Mouse (Mus musculus): Measurements from ENCODE around the gene Rap1gap. TPM values are rescaled to one million over a fixed set of nuclear protein-coding genes. Genes with fewer than 3 reads are reported as not detected.

The Rap1gap gene
- total RNA-seq, 2 experiments from 2014 or later: not detected

- ATAC-seq (replicated peaks; ENCODE audit: low FRiP score, poor library complexity, severe bottlenecking): 0 out of 2 replicates have a peak, but pooled peaks have one; percentile 36
These were observed 49.6 kb downstream of the Rap1gap start for GRCm38 (mm10) chr4:137714020-137714624.

DNA sequence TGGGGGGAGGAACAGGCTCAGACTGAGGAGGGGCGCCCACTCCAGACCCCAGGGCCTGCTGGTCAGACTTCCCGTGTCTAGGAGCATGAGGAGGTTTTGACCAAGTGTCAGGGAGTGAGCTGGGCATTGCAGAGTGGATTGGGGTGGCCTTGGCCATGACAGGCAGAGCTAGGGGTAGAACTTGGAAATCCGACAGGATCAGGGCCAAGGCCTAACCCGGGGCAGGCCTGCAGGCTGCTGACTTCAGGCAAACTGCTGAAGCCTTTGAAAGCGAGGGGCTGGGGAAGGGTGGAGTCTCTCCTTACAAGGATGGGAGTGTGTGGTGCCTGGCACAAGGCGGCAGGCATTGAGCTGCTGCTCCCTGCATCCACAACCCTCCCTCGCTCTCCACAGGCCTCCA lies 52.5 kb downstream of the Rap1gap start:
- no peak for ATAC-seq (replicated peaks; ENCODE audit: low FRiP score, poor library complexity, severe bottlenecking)

DNA sequence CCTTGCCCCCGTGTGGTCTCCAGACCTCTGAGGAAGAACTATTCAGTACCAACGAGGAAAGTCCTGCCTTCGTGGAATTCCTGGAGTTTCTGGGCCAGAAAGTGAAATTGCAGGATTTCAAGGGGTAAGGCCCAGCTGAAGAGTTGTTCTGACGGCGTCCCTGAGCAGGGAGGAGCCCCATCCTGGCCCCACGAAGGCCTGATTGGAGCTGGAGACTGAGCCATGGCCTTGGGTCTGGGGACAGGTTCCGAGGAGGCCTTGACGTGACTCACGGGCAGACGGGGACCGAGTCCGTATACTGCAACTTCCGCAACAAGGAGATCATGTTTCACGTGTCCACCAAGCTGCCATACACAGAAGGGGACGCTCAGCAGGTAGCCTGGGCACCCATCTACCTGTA lies 53.1 kb downstream of the Rap1gap start:
- no peak for ATAC-seq (replicated peaks; ENCODE audit: low FRiP score, poor library complexity, severe bottlenecking)

DNA sequence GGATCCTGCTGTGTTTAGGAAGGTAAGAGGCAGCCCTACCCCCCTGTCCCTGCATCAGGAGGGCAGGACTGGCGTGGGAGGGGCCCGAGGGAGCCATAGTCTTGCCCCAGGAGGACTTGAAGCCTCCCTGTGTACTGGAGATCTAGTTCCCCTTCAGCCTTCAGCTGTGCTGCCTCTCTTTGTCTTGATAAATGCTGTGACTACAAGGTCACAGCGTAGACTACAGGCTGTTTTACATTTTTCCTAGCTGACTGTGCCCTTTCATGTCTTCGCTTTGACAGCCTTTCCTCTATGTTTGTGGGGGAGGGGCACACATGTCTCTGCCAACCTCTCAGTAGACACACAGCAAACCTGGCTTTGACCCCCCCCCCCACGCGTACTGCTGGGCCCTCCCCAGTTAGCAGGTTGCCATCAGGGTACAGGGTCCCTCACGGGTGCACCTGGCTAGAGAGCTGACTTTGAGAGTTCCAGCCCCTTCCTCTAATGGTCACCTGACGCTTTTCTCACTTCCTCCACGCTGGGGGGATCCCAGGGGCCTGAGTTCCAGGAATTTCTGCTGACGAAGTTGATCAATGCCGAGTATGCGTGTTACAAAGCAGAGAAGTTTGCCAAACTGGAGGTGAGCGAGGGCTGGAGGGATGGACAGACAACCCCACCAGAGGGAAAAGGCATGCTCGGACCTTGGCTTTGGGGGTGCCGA lies 55.0 kb downstream of the Rap1gap start:
- no peak for ATAC-seq (replicated peaks; ENCODE audit: low FRiP score, poor library complexity, severe bottlenecking)

GRCm38 (mm10) chr4:137721563-137721962 lies 57.0 kb downstream of the Rap1gap start:
- ATAC-seq (replicated peaks; ENCODE audit: low FRiP score, poor library complexity, severe bottlenecking): no peak

DNA sequence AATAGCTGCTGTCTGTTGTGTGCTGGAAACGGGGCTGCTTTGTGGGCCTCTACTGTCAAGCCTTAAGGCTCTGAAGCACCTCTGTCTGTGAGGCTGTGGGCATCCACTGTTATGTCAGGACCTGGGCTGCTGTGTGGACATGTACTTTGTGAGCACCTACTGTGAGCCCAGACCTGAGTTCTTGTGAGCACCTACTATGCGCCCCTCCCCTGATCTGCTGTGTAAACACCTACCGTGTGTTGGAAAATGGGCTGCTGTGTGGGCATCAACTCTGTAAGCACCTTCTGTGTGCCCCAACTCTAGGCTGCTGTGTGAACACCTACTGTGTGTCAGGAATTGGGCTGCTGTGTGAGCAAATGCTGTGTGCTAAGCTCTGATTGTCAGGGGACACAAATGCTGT lies 57.7 kb downstream of the Rap1gap start:
- ATAC-seq (replicated peaks; ENCODE audit: low FRiP score, poor library complexity, severe bottlenecking): no peak

DNA sequence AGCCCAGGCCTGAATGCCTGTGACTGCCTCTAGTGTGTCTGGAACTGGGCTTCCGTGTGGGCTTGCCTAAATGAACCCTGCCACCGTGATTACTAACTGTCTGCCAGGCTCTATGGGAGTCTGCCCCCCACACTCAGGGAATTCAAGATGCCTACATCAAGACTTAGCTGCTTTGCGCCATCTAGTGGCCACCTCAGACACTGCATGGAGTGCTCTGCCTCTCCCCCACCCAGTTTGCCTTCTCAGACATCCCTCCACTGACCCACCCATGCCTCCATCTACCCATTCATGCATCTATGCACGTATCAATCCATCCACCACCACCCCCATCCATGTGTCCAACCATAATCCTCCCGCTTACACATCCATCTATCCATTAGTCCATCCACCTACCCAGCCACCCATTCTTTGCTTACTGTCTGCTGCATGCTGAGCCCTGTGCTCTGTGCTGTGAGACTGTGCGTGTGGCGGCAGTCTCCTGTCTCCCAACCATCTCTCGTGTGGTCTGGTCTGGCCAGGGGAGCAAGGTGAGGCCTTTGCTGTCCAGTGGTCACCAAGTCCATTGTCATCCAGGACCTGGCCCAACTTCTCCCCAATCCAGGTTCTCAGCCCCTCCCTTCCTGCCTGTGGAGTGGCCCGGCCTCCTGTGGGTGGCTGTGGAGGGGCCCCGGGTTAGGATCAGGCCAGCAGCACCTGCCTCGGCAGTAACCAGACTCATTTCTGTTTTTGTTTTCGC lies 58.3 kb downstream of the Rap1gap start:
- 0 out of 2 replicates have a peak, but pooled peaks have one; percentile 42 for ATAC-seq (replicated peaks; ENCODE audit: low FRiP score, poor library complexity, severe bottlenecking)

- no peak for ATAC-seq (replicated peaks; ENCODE audit: low FRiP score, poor library complexity, severe bottlenecking)
These were observed 59.0 kb downstream of the Rap1gap start for GRCm38 (mm10) chr4:137723527-137723926.

- no peak for ATAC-seq (replicated peaks; ENCODE audit: low FRiP score, poor library complexity, severe bottlenecking)
These were observed 59.7 kb downstream of the Rap1gap start for GRCm38 (mm10) chr4:137724212-137724611.

DNA sequence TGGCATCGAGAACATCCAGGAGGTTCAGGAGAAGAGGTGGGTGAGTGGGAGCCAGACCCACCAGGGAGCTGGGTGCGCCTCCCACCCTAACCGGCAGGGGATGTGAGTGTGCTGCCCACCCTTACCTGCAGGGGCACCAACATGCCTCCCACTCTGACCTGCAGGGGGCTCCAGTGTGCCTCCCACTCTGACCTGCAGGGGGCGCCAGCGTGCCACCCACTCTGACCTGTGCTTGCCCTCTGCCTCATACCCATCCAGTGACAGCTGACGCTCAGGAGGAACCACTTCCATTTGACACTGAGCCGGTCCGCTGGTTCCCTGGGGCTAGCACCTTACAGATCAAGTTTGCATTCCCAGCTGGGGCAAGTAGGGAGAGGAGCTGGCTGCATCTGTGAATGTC lies 60.2 kb downstream of the Rap1gap start:
- ATAC-seq (replicated peaks; ENCODE audit: low FRiP score, poor library complexity, severe bottlenecking): no peak; the same call in 1 of the 2 replicates

DNA sequence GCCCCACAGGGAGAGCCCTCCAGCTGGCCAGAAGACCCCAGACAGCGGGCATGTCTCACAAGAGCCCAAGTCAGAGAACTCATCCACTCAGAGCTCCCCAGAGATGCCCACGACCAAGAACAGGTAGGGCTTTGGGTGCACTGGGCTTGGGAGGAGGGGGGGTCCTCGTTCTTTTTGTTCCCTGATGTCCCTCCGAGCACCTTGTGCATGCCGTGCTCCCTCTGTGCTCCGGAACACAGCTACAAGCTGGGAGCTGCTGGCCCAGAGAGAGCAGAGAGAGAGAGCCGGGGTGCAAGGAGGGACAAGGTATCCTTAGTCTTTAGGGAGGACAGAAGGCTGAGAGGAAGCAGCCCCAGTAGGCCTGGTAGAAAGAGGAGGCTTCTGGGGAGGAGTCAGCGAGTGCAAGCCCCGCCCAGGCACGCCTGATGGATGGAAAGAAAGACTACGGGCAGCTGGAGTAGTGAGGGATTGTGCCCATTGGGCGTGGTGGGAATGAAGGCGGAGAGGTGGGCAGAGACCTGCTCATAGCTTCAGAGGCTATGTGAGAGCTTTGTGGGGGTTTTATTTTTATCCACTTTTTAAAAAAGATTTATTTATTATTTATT lies 61.1 kb downstream of the Rap1gap start:
- no peak for ATAC-seq (replicated peaks; ENCODE audit: low FRiP score, poor library complexity, severe bottlenecking)

- no peak for ATAC-seq (replicated peaks; ENCODE audit: low FRiP score, poor library complexity, severe bottlenecking)
These were observed 62.4 kb downstream of the Rap1gap start for GRCm38 (mm10) chr4:137726739-137727505.

DNA sequence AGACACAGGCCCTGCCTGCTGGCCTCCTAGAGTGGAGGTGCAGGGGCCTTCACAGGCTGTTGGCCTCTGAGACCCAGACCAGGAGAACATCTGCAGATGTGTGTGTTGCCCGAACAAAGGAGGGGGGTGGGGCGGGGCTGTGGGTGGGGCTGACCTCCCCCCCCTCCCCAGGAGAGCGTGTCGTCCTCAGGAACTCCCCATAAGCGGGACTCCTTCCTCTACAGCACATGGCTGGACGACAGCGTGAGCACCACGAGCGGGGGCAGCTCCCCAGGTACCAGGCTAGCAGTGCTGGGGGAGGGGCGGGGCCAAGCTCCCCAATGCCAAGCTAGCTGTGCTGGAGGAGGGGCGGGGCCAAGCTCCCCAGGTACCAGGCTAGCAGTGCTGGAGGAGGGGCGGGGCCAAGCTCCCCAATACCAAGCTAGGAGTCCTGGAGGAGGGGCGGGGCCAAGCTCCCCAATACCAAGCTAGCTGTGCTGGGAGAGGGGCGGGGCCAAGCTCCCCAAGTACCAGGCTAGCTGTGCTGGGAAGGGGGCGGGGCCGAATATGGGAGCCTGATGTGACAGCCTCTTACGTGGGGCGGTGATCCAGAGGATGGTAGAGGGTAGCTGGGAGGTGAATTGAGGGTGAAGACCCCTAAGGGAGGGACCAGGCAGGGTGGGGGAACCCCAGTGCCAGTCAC lies 63.1 kb downstream of the Rap1gap start:
- ATAC-seq (replicated peaks; ENCODE audit: low FRiP score, poor library complexity, severe bottlenecking): no peak

- no peak for ATAC-seq (replicated peaks; ENCODE audit: low FRiP score, poor library complexity, severe bottlenecking)
These were observed 64.1 kb downstream of the Rap1gap start for GRCm38 (mm10) chr4:137728399-137729154.

DNA sequence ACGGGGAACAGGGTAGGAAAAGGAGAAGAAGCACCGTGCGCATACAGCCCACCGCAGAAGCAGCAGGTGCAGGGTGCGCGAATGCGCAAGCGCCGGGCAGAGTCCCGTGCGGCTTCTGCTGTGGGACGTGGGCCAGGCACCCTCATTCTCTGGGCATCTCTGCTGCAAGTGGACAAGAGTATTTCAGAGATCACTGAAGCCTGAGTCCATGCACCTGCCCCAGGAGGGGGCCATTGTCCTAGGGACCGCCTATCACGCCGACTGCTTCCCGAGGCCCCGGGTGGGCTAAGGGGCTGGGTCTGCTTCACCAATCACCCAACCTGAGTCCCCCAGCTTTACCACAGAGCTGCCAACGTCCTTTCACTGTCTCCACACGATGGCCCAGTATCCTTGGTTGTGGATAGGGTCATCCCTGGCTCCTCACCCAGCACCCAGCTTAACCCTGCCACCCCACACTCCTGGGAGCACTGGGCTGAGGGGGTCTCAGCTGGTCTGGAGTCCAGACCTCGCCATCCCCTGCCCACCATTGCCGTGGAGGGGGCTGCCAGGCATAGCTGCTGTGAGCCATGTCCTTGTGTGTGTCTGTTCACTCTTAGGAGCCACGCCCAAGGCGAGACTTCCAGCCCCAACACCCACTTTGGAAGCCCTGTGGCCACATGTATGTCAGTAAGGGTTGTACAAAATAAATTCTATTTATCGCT lies 64.8 kb downstream of the Rap1gap start:
- ATAC-seq (replicated peaks; ENCODE audit: low FRiP score, poor library complexity, severe bottlenecking): no peak

DNA sequence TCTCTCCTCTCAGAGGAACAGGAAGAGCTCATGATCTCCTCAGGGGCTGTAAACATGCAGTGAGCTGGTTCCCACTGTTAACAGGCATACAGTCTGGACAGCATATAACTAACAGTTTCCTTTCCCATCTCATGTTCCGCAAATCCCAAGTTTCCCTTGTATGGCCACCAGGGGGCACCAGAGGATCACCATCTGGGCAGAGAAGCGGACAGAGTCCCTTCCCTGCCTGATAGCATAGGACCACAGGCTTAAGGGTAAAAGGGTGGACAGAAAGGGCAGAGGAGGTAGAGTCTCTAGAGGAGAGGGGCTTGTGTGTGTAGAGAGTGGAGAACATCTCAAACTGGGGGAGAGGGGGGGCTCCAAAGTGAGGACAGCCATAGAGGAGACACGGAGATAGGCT lies 65.6 kb downstream of the Rap1gap start:
- ATAC-seq (replicated peaks; ENCODE audit: low FRiP score, poor library complexity, severe bottlenecking): peak; percentile 68

GRCm38 (mm10) chr4:137730757-137731156 lies 66.2 kb downstream of the Rap1gap start:
- ATAC-seq (replicated peaks; ENCODE audit: low FRiP score, poor library complexity, severe bottlenecking): no peak

GRCm38 (mm10) chr4:137731891-137732290 lies 67.4 kb downstream of the Rap1gap start:
- no peak for ATAC-seq (replicated peaks; ENCODE audit: low FRiP score, poor library complexity, severe bottlenecking)

All from erythroid progenitor cell, adult 5-6 weeks (primary cell).